Mouse (Mus musculus) CH12.LX (cell line): ENCODE measurements around the gene Tnxb. TPM values are rescaled to one million over a fixed set of nuclear protein-coding genes. Genes with fewer than 3 reads are reported as not detected.

Experiments used
- DNase-seq: peaks from one replicate; pipeline ENCODE4 v3.0.0-alpha.2; 2013; ENCODE audit errors: extremely low read depth
- H3K27ac ChIP-seq: 2 replicates; pipeline ENCODE4 v1.5.1; 2012; ENCODE audit warnings: low read depth, mild to moderate bottlenecking, control low read depth, moderate library complexity; ENCODE audit not compliant: insufficient read depth
- H3K27me3 ChIP-seq: replicated peaks from 2 replicates; pipeline ENCODE3; 2012; ENCODE audit warnings: inconsistent platforms
- H3K36me3 ChIP-seq, 2 experiments: replicated peaks in 1 of 2; 2 replicates each; pipeline versions ENCODE3 to v1.6.1; 2012; ENCODE audit warnings: inconsistent platforms in 1 of 2, low read length in 1 of 2, mild to moderate bottlenecking in 1 of 2, mixed read lengths in 1 of 2, moderate library complexity in 1 of 2; ENCODE audit not compliant: control insufficient read depth in 1 of 2, insufficient read depth in 1 of 2
- H3K4me1 ChIP-seq, 2 experiments: 2 replicates each; pipeline ENCODE4 v1.6.1; 2012; ENCODE audit warnings: inconsistent platforms in 1 of 2, moderate library complexity in 1 of 2; ENCODE audit not compliant: insufficient read depth in 2 of 2, control insufficient read depth in 1 of 2
- H3K4me2 ChIP-seq: 2 replicates; pipeline ENCODE4 v1.6.1; 2012; ENCODE audit warnings: low read depth, mild to moderate bottlenecking, control low read depth; ENCODE audit not compliant: poor library complexity, insufficient read depth, severe bottlenecking
- H3K4me3 ChIP-seq, 3 experiments: fragments of 150-350 bp in 1 of 3; sonication (generic) in 1 of 3; replicated peaks in 1 of 3; 2 replicates each; pipeline versions ENCODE3 to v1.5.1; 2011 to 2012; ENCODE audit warnings: low read depth in 2 of 3, low read length in 2 of 3, mild to moderate bottlenecking in 2 of 3, moderate library complexity in 2 of 3, control low read depth in 1 of 3, improper control_type of control experiment in 1 of 3, inconsistent platforms in 1 of 3, mixed read lengths in 1 of 3; ENCODE audit not compliant: poor library complexity in 1 of 3
- H3K79me2 ChIP-seq: replicated peaks from 2 replicates; pipeline ENCODE4 v1.6.1; 2012; ENCODE audit warnings: mild to moderate bottlenecking, moderate library complexity; ENCODE audit not compliant: control insufficient read depth, poor library complexity, insufficient read depth, severe bottlenecking; ENCODE audit errors: extremely low read depth
- H3K9ac ChIP-seq: 2 replicates; pipeline ENCODE4 v1.6.1; 2012; ENCODE audit warnings: low read depth, mild to moderate bottlenecking, control low read depth, moderate library complexity; ENCODE audit not compliant: insufficient read depth
- H3K9me3 ChIP-seq: replicated peaks from 2 replicates; pipeline ENCODE3; 2012; ENCODE audit warnings: low read length, inconsistent platforms, mixed read lengths
- CHD2 ChIP-seq: IDR thresholded peaks from 2 replicates; pipeline ENCODE4 v1.6.1; 2011; ENCODE audit warnings: low read length, improper control_type of control experiment
- CTCF ChIP-seq, 2 experiments: IDR thresholded peaks in 1 of 2; conservative IDR thresholded peaks in 1 of 2; 2 replicates each; pipeline ENCODE4 v1.5.1; 2011 to 2012; ENCODE audit warnings: low read depth in 2 of 2, low read length in 2 of 2, improper control_type of control experiment in 1 of 2, inconsistent platforms in 1 of 2, mild to moderate bottlenecking in 1 of 2, moderate library complexity in 1 of 2
- ELF1 ChIP-seq: IDR thresholded peaks from 2 replicates; pipeline ENCODE4 v1.6.1; 2014; ENCODE audit warnings: low read depth, mild to moderate bottlenecking, inconsistent platforms, low read length, improper control_type of control experiment
- GABPA ChIP-seq: IDR thresholded peaks from 2 replicates; pipeline ENCODE4 v1.6.1; 2012; ENCODE audit warnings: low read depth, low read length, improper control_type of control experiment, inconsistent platforms; ENCODE audit not compliant: insufficient replicate concordance
- HCFC1 ChIP-seq: IDR thresholded peaks from 2 replicates; pipeline ENCODE4 v1.6.1; 2012; ENCODE audit warnings: low read depth, mild to moderate bottlenecking, inconsistent platforms, low read length, improper control_type of control experiment
- IRF4 ChIP-seq: IDR thresholded peaks from 2 replicates; pipeline ENCODE4 v1.6.1; 2014; ENCODE audit warnings: low read depth, mild to moderate bottlenecking, inconsistent platforms, low read length, improper control_type of control experiment
- JUND ChIP-seq: conservative IDR thresholded peaks from 2 replicates; pipeline ENCODE4 v1.6.1; 2011; ENCODE audit warnings: low read depth, low read length, improper control_type of control experiment
- MAFK ChIP-seq: IDR thresholded peaks from 2 replicates; pipeline ENCODE4 v1.6.1; 2011; ENCODE audit warnings: low read length, improper control_type of control experiment; ENCODE audit not compliant: insufficient replicate concordance
- MAZ ChIP-seq: IDR thresholded peaks from 2 replicates; pipeline ENCODE4 v1.6.1; 2012; ENCODE audit warnings: low read depth, mild to moderate bottlenecking, inconsistent platforms, low read length, improper control_type of control experiment, moderate library complexity
- MEF2A ChIP-seq: IDR thresholded peaks from 2 replicates; pipeline ENCODE4 v1.6.1; 2014; ENCODE audit warnings: low read depth, mild to moderate bottlenecking, inconsistent platforms, low read length, improper control_type of control experiment, borderline replicate concordance
- MXI1 ChIP-seq: IDR thresholded peaks from 2 replicates; pipeline ENCODE4 v1.6.1; 2011; ENCODE audit warnings: mild to moderate bottlenecking, low read depth, low read length, improper control_type of control experiment
- MYC ChIP-seq: IDR thresholded peaks from 2 replicates; pipeline ENCODE4 v1.6.1; 2011; ENCODE audit warnings: low read depth, mild to moderate bottlenecking, improper control_type of control experiment, low read length
- NRF1 ChIP-seq: IDR thresholded peaks from 2 replicates; pipeline ENCODE4 v1.6.1; 2014; ENCODE audit warnings: low read depth, mild to moderate bottlenecking, inconsistent platforms, low read length, improper control_type of control experiment, moderate library complexity
- PAX5 ChIP-seq: IDR thresholded peaks from 2 replicates; pipeline ENCODE4 v1.6.1; 2012; ENCODE audit warnings: low read length, inconsistent platforms, mixed read lengths
- POLR2A ChIP-seq: IDR thresholded peaks from 2 replicates; pipeline ENCODE4 v1.6.1; 2011; ENCODE audit warnings: low read depth, mild to moderate bottlenecking, improper control_type of control experiment, low read length
- SIN3A ChIP-seq: IDR thresholded peaks from 2 replicates; pipeline ENCODE4 v1.6.1; 2012; ENCODE audit warnings: low read length, improper control_type of control experiment, inconsistent platforms
- TBP ChIP-seq: conservative IDR thresholded peaks from 2 replicates; pipeline ENCODE4 v1.6.1; 2011; ENCODE audit warnings: low read depth, low read length, improper control_type of control experiment
- TCF12 ChIP-seq: IDR thresholded peaks from 2 replicates; pipeline ENCODE4 v1.6.1; 2014; ENCODE audit warnings: low read depth, mild to moderate bottlenecking, inconsistent platforms, low read length, improper control_type of control experiment
- USF1 ChIP-seq: IDR thresholded peaks from 2 replicates; pipeline ENCODE4 v1.6.1; 2014; ENCODE audit warnings: low read depth, mild to moderate bottlenecking, inconsistent platforms, low read length, improper control_type of control experiment
- USF2 ChIP-seq: conservative IDR thresholded peaks from 2 replicates; pipeline ENCODE4 v1.6.1; 2011; ENCODE audit warnings: low read depth, low read length, improper control_type of control experiment
- ZKSCAN1 ChIP-seq: IDR thresholded peaks from 2 replicates; pipeline ENCODE4 v1.6.1; 2012; ENCODE audit warnings: low read depth, inconsistent platforms, low read length, improper control_type of control experiment, borderline replicate concordance
- ZMIZ1 ChIP-seq: IDR thresholded peaks from 2 replicates; pipeline ENCODE4 v1.6.1; 2012; ENCODE audit warnings: low read depth, mild to moderate bottlenecking, inconsistent platforms, low read length, improper control_type of control experiment
- dilution Hi-C: fragments of 300-500 bp; cut with MboI; formaldehyde crosslinking; loops from 2 replicates; pipeline ENCODE4 v1.14.3; 2020; ENCODE audit warnings: low sequenced_read_pairs; ENCODE audit not compliant: extremely low pct_unique_long_range_greater_than_20kb, extremely low pct_ligation_motif_present
- in situ Hi-C: fragments of 300-500 bp; cut with MboI; formaldehyde crosslinking; loops from 3 replicates; pipeline ENCODE4 v1.14.3; 2019; ENCODE audit warnings: low sequenced_read_pairs, low pct_ligation_motif_present, low pct_unique_long_range_greater_than_20kb, mixed read lengths
- polyA plus RNA-seq: library from polyadenylated mRNA; unstranded; fragments of >175 nt; gene quantifications from 2 replicates; pipeline ENCODE4 v1.2.1, GENCODE M21; 2012; ENCODE audit warnings: low read depth; ENCODE audit not compliant: insufficient read length
- total RNA-seq, 2 experiments: library from RNA; depleted of rRNA; stranded (reverse); fragments of 300-350 nt in 1 of 2; fragments of >200 nt in 1 of 2; gene quantifications; 2 replicates each; pipeline ENCODE4 v1.2.3; 2012 to 2014

The Tnxb gene
- total and polyA plus RNA-seq, 3 experiments: not detected

- DNase-seq: no peak
- Histone ChIP-seq H3K27me3 (peaks cover 80% of the 10 kb centered on the region), H3K36me3 (no peaks in the 10 kb centered on the region), H3K27ac (no peak overlapping the region), H3K9me3 (peaks cover 7% of the 10 kb centered on the region), H3K9ac (no peak overlapping the region), H3K79me2 (no peaks in the 10 kb centered on the region), H3K4me2 (no peak overlapping the region), H3K4me3 (no peak overlapping the region), H3K4me1 (no peaks in the 10 kb centered on the region; a peak in 1 of 4 replicates)
- no peak for TF ChIP-seq MXI1
- no peak for TF ChIP-seq ELF1
- TF ChIP-seq PAX5: no peak
- no peak for TF ChIP-seq MYC
- no peak for TF ChIP-seq NRF1
- no peak for TF ChIP-seq ZKSCAN1
- no peak for TF ChIP-seq TBP
- no peak for TF ChIP-seq USF1
- TF ChIP-seq MAFK: no peak
- TF ChIP-seq HCFC1: no peak
- no peak for TF ChIP-seq TCF12
- no peak for TF ChIP-seq GABPA
- no peak for TF ChIP-seq USF2
- no peak for TF ChIP-seq CHD2
- TF ChIP-seq CTCF (conservative IDR thresholded peaks at IDR 0.05 in 1 of 2, IDR thresholded peaks at IDR 0.05 in 1 of 2; ENCODE audit: low read depth in 2 of 2, low read length in 2 of 2): no peak
- TF ChIP-seq IRF4: no peak
- TF ChIP-seq MAZ: no peak
- TF ChIP-seq JUND: no peak
- TF ChIP-seq ZMIZ1: no peak
- no peak for TF ChIP-seq POLR2A
- in situ Hi-C loops (no loop called here), dilution Hi-C loops (no loop called here)
These were observed 5.9 kb upstream of the Tnxb start for GRCm38 (mm10) chr17:34664472-34664871.

GRCm38 (mm10) chr17:34671151-34672066 is 1.1 kb downstream of the Tnxb start:
- Histone ChIP-seq H3K9me3 (peaks cover 21% of the 10 kb centered on the region), H3K9ac (no peak overlapping the region), H3K4me2 (no peak overlapping the region), H3K4me1 (no peaks in the 10 kb centered on the region), H3K27ac (no peak overlapping the region)
- dilution Hi-C loops: no loop called here
- DNase-seq: no peak
- no peak for TF ChIP-seq MEF2A
- no peak for TF ChIP-seq MXI1
- TF ChIP-seq GABPA: no peak
- TF ChIP-seq POLR2A: no peak
- no peak for TF ChIP-seq USF1
- TF ChIP-seq CHD2: no peak
- TF ChIP-seq SIN3A: no peak
- TF ChIP-seq TBP: no peak
- TF ChIP-seq MAZ: no peak
- no peak for TF ChIP-seq ZKSCAN1
- TF ChIP-seq, all 38 proteins: peak for 0
- Histone ChIP-seq H3K4me3 (no peak overlapping the region), H3K27me3 (peaks cover 67% of the 10 kb centered on the region), H3K36me3 (no peaks in the 10 kb centered on the region), H3K79me2 (no peaks in the 10 kb centered on the region)
- in situ Hi-C loops: no loop called here
